Mouse (Mus musculus): ENCODE data around the gene Mapkap1. TPM values are rescaled to one million over a fixed set of nuclear protein-coding genes. Genes with fewer than 3 reads are reported as not detected.

Gene Mapkap1
- total and polyA plus RNA-seq, 3 experiments = 39.4 to 45.8 (median 40.7) TPM

DNA sequence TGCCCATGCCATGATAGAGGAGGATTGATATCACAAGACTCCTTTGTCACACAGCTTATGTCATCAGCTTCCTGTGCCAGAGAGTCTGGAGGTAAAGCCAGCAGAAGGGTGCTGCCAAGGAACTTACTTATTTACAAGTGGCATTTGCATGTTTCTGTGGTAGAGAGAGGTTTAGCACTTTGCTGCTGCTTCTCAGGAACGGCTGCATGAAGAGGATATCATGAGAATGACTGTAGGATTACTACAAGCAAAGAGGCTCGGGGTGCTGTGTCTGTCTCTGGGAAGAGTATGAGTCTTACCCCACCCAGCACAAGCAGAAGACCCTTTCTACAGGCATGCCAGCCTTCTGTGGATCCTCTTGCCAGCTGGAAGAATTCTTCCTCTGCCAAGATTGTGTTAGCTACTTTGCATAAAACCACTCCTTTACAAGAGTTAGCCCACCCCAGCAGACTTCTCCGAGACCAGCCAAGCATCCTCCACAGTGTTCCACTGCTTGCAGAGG, 139.7 kb downstream of the Mapkap1 start:
- dilution Hi-C loops (cut with MboI; ENCODE audit: extremely low pct_ligation_motif_present, extremely low pct_unique_long_range_greater_than_20kb, low sequenced_read_pairs) = no loop called here
- DNase-seq (ENCODE audit: extremely low read depth) = peak; percentile 54
- in situ Hi-C loops (cut with MboI; ENCODE audit: low pct_ligation_motif_present, low pct_unique_long_range_greater_than_20kb, low sequenced_read_pairs) = no loop called here

GRCm38 (mm10) chr2:34547516-34547915, 140.9 kb downstream of the Mapkap1 start:
- H3K27me3 ChIP-seq (replicated peaks) = no peaks in the 10 kb centered on the region
- no peak overlapping the region for H3K9ac ChIP-seq (ENCODE audit: insufficient read depth, low read depth)
- dilution Hi-C loops (cut with MboI; ENCODE audit: extremely low pct_ligation_motif_present, extremely low pct_unique_long_range_greater_than_20kb, low sequenced_read_pairs) = no loop called here
- H3K9me3 ChIP-seq (replicated peaks; ENCODE audit: low read length) = no peaks in the 10 kb centered on the region
- no peak overlapping the region for H3K4me2 ChIP-seq (ENCODE audit: insufficient read depth, low read depth, poor library complexity, severe bottlenecking)
- in situ Hi-C loops (cut with MboI; ENCODE audit: low pct_ligation_motif_present, low pct_unique_long_range_greater_than_20kb, low sequenced_read_pairs) = no loop called here
- H3K36me3 ChIP-seq (replicated peaks in 1 of 2; ENCODE audit: control insufficient read depth in 1 of 2, insufficient read depth in 1 of 2, low read length in 1 of 2) = peaks cover 4 to 35% of the 10 kb centered on the region in 2 experiments
- no peak overlapping the region for H3K27ac ChIP-seq (ENCODE audit: insufficient read depth, low read depth)
- no peaks in the 10 kb centered on the region for H3K79me2 ChIP-seq (replicated peaks; ENCODE audit: control insufficient read depth, extremely low read depth, insufficient read depth, poor library complexity, severe bottlenecking)
- no peak overlapping the region for H3K4me3 ChIP-seq (replicated peaks in 1 of 3; ENCODE audit: low read depth in 2 of 3, low read length in 2 of 3, poor library complexity in 1 of 3)
- TF ChIP-seq JUND (conservative IDR thresholded peaks at IDR 0.05; ENCODE audit: low read depth, low read length) (no peak), JUN (IDR thresholded peaks at IDR 0.05; ENCODE audit: insufficient read depth, low read depth, low read length) (no peak), MAX (IDR thresholded peaks at IDR 0.05; ENCODE audit: low read length) (no peak), TBP (conservative IDR thresholded peaks at IDR 0.05; ENCODE audit: low read depth, low read length) (no peak), MXI1 (IDR thresholded peaks at IDR 0.05; ENCODE audit: low read depth, low read length) (no peak), EP300 (IDR thresholded peaks at IDR 0.05; ENCODE audit: low read length) (no peak), CHD1 (IDR thresholded peaks at IDR 0.05; ENCODE audit: low read depth, low read length) (no peak), UBTF (IDR thresholded peaks at IDR 0.05; ENCODE audit: low read depth, low read length) (no peak), MEF2A (IDR thresholded peaks at IDR 0.05; ENCODE audit: borderline replicate concordance, low read depth, low read length) (no peak), NRF1 (IDR thresholded peaks at IDR 0.05; ENCODE audit: low read depth, low read length) (no peak)
- peaks cover 15 to 50% of the 10 kb centered on the region in 2 experiments for H3K4me1 ChIP-seq (ENCODE audit: control insufficient read depth in 1 of 2, insufficient read depth in 2 of 2)
- DNase-seq (ENCODE audit: extremely low read depth) = no peak

More for the DNA sequence above, 139.7 kb downstream of the Mapkap1 start:
- Histone ChIP-seq H3K9me3 (replicated peaks; ENCODE audit: low read length) (no peaks in the 10 kb centered on the region), H3K4me1 (ENCODE audit: control insufficient read depth in 1 of 2, insufficient read depth in 2 of 2) (peaks cover 15 to 45% of the 10 kb centered on the region in 2 experiments), H3K9ac (ENCODE audit: insufficient read depth, low read depth) (no peak overlapping the region), H3K27ac (ENCODE audit: insufficient read depth, low read depth) (peak overlapping the region; percentile 51), H3K4me3 (replicated peaks in 1 of 3; ENCODE audit: low read depth in 2 of 3, low read length in 2 of 3, poor library complexity in 1 of 3) (no peak overlapping the region), H3K4me2 (ENCODE audit: insufficient read depth, low read depth, poor library complexity, severe bottlenecking) (no peak overlapping the region), H3K27me3 (replicated peaks) (no peaks in the 10 kb centered on the region), H3K79me2 (replicated peaks; ENCODE audit: control insufficient read depth, extremely low read depth, insufficient read depth, poor library complexity, severe bottlenecking) (no peaks in the 10 kb centered on the region), H3K36me3 (replicated peaks in 1 of 2; ENCODE audit: control insufficient read depth in 1 of 2, insufficient read depth in 1 of 2, low read length in 1 of 2) (peaks cover 4 to 28% of the 10 kb centered on the region in 2 experiments)
- no peak for TF ChIP-seq JUN (IDR thresholded peaks at IDR 0.05; ENCODE audit: insufficient read depth, low read depth, low read length)
- no peak for TF ChIP-seq NRF1 (IDR thresholded peaks at IDR 0.05; ENCODE audit: low read depth, low read length)
- no peak for TF ChIP-seq MEF2A (IDR thresholded peaks at IDR 0.05; ENCODE audit: borderline replicate concordance, low read depth, low read length)
- no peak for TF ChIP-seq GABPA (IDR thresholded peaks at IDR 0.05; ENCODE audit: insufficient replicate concordance, low read depth, low read length)
- no peak for TF ChIP-seq ZNF384 (IDR thresholded peaks at IDR 0.05; ENCODE audit: low read depth, low read length)
- no peak for TF ChIP-seq E2F4 (IDR thresholded peaks at IDR 0.05; ENCODE audit: insufficient replicate concordance, low read depth, low read length)
- TF ChIP-seq PAX5 (IDR thresholded peaks at IDR 0.05; ENCODE audit: low read length) = no peak
- TF ChIP-seq RAD21 (IDR thresholded peaks at IDR 0.05; ENCODE audit: low read depth, low read length) = no peak
- TF ChIP-seq RCOR1 (conservative IDR thresholded peaks at IDR 0.05; ENCODE audit: low read depth, low read length) = no peak
- TF ChIP-seq ZMIZ1 (IDR thresholded peaks at IDR 0.05; ENCODE audit: low read depth, low read length) = no peak
- TF ChIP-seq MAFK (IDR thresholded peaks at IDR 0.05; ENCODE audit: insufficient replicate concordance, low read length) = no peak
- TF ChIP-seq KAT2A (IDR thresholded peaks at IDR 0.05; ENCODE audit: insufficient replicate concordance, low read length) = no peak
- TF ChIP-seq SMC3 (IDR thresholded peaks at IDR 0.05; ENCODE audit: low read depth, low read length) = no peak
- no peak for TF ChIP-seq TCF12 (IDR thresholded peaks at IDR 0.05; ENCODE audit: low read depth, low read length)
- no peak for TF ChIP-seq EP300 (IDR thresholded peaks at IDR 0.05; ENCODE audit: low read length)
- no peak for TF ChIP-seq MYC (IDR thresholded peaks at IDR 0.05; ENCODE audit: low read depth, low read length)
- TF ChIP-seq MXI1 (IDR thresholded peaks at IDR 0.05; ENCODE audit: low read depth, low read length) = no peak
- TF ChIP-seq ETS1 (conservative IDR thresholded peaks at IDR 0.05; ENCODE audit: low read depth, low read length) = no peak
- TF ChIP-seq CHD1 (IDR thresholded peaks at IDR 0.05; ENCODE audit: low read depth, low read length) = no peak

Measured in CH12.LX (cell line).